Mouse (Mus musculus) urinary bladder, postnatal 10 days (tissue): ENCODE measurements at regions not wholly inside any gene's neighbourhood (a gene's known extent, or its start where the extent isn't known, plus 50 kb on each side); places are given as distances from the start of the nearest gene placed in this dataset.

Experiments used
- DNase-seq: peaks from one replicate; pipeline ENCODE4 v3.0.0; 2022; ENCODE audit warnings: low spot score

- no peak for DNase-seq
Measured at GRCm38 (mm10) chr3:142941319-142942024, 59.7 kb upstream of the Pkn2 start.

- no peak for DNase-seq
Measured at GRCm38 (mm10) chr3:142940874-142941273, 59.1 kb upstream of the Pkn2 start.

- DNase-seq, result no peak
Measured at GRCm38 (mm10) chr3:142939773-142940172, 58.0 kb upstream of the Pkn2 start.

GRCm38 (mm10) chr3:142935949-142936348 lies 54.1 kb upstream of the Pkn2 start:
- DNase-seq, result no peak

GRCm38 (mm10) chr3:142934326-142934725 lies 52.5 kb upstream of the Pkn2 start:
- no peak for DNase-seq

- no peak for DNase-seq
Measured at GRCm38 (mm10) chr3:142933684-142934259, 52.0 kb upstream of the Pkn2 start.
